Mouse (Mus musculus): ENCODE measurements around the gene Ep400.

Ep400 gene

GRCm38 (mm10) chr5:110659682-110660081 is 110.8 kb downstream of the Ep400 start:
- no peak for DNase-seq

GRCm38 (mm10) chr5:110653686-110654085 is 116.8 kb downstream of the Ep400 start:
- no peak for DNase-seq

DNA sequence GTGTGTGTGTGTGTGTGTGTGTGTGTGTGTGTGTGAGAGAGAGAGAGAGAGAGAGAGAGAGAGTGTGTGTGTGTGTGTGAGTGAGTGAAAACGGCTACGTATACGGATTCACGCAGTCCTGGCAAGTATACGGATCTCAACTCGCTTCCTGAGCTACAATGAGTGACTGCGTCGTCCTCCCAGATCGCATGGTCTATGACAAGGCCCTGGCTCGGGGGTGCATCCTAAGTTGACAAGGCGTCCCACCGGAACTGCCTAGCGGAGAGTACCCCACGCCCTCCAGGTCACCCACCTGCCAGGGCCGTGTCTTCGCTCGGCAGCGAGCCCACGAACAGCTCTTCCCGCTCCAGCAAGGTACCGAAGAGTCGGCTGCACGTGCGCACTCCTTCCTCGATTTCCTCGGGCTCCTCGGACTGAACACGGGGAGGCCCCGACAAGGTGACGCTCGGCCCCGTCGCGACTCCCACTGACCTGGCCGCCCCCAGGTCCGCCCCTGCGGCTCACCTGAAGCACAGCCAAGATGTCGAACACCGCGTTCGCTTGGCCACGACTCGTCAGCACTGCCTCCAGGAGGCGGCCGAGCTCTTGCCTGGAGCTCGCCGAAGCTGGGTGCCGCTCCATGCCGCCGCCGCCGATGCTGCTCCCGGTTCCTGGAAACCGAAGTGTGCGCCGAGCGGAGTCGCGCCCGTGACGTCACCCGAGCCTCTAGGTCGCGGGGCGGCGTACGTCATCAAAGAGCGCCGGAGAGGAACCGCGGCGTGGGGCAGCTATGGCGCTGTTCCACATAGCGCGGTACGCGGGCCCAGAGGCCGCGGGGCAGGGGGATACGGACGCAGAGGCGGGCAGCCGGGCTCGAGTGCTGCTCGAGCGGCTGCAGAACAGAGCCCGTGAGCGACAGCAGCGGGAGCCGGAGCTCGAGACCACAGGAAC is 117.5 kb downstream of the Ep400 start, which contains the start of the genes Noc4l and Ddx51:
TSS of gene Noc4l (minus strand) at position 699 of the 930 bp plus-strand sequence.
TSS of gene Ddx51 (plus strand) at position 733 of the 930 bp plus-strand sequence.
- peak; percentile 95 for DNase-seq

- no peak for DNase-seq
These were observed 124.1 kb downstream of the Ep400 start for GRCm38 (mm10) chr5:110646377-110646776.

- peak; percentile 78 for DNase-seq
These were observed 131.1 kb downstream of the Ep400 start for GRCm38 (mm10) chr5:110639459-110639858.

DNA sequence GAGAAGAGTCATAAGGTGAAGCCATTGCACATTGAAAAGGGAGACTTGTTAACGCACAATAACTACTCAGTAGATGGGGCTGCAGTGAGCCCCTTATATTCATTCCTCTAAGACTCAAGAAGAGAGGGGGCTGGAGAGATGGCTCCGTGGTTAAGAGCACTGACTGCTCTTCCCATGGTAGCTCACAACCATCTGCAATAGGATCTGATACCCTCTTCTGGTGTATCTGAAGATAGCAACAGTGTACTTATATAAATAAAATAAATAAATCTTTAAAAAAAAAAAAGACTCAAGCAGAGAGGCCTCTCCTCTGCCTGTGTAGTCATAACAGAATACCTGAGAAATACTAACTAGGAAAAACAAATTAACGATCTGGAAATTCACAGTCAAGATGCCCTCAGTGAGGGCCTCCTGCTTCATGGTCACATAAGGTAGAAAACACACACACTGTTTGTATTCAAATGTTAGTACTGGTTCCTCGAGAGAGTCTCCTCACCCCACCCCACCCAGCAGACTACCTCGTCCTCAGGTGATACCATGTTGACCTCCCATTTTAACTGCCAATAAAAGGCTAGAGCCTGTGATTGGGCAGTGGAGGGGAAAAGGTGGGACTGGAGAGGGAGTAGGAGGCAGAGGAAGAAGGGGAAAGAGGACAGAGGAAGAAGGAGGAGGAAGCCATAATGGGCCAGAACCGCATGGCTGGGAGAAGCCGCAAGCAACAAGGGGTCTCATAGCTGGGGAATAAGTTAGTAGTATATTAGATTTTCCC is 132.0 kb downstream of the Ep400 start:
- DNase-seq = no peak

DNA sequence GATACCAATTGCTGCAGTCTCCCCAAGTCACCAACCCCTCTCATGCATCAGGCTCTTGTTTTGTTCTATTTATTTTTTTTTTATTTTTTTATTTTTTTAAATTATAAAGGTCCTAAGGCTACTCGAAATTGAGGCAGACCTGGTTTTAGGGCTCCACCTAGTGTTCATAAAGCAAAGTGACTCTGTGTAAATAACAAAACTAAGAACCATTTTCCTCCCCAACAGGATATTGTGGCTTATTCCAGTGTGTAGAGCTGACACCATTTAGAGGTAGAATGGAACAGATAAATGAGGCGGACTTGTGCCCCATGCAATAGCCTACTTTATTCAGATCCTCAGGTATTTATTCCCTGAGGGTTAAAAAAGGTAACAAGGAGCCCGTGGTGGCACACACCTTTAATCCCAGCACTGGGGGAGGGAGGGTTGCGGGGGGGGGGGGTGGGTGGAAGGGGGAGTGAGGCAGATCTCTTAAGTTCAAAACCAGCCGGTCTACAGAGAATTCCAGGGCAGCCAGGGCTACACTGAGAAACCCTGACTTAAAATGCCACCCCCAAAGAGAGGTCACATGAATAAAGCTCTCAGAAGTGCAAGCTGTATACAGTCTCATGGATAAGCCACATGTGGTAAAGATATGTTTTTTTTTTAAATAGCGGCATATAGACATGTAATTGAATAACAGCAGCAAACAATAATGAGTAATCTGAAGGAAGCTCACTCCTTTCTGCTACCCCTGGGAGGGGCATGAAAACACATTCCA is 134.4 kb downstream of the Ep400 start:
- DNase-seq = no peak

DNA sequence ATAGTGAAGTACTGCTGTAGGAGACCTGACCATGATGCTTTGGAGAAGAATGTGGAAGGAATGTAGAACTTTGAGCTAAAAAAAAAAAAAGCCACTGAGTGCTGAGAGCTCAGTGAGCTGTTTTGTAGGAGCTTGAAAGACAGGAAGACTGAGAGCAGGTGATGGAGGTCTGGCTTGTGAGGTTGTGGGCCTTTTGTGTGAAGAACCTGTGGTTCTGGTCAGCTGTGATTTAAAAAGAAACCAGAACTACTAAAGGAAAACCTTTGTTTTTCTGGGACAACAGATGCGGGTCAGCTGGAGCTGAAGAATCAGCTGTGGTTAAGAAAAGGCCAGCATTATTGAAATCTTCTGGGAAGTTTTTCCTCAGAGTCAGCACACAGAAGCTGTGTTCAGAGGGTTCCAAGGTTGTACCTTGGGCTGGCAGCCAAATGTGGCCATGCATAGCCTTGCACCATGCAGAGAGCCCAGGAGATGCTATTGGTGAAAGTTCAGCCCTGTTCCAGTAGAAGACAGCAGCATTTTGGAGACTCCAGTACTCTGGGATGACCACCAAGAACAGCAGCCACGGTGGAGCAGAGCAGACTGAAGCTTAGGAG is 140.9 kb downstream of the Ep400 start:
- DNase-seq = no peak

DNA sequence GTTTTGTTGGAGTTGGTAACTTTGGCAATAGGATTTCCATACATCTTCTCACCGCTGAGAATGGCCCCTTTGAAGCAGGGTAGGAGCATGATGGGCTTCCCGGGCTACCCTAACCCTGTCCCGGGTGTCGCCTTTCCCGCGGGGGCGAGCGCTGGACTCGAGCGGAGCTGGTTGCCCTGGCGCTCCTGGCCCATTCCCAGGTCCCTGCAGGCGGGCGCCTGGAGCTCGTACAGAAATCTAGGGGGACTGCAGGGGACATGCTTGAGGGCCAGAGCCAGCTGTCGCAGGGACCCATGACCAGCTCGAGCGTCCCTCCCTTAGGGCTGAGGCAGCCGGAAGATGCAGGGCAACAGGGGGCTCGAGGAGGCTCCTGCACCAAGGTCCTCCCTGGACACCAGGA is 142.4 kb downstream of the Ep400 start:
- no peak for DNase-seq

DNA sequence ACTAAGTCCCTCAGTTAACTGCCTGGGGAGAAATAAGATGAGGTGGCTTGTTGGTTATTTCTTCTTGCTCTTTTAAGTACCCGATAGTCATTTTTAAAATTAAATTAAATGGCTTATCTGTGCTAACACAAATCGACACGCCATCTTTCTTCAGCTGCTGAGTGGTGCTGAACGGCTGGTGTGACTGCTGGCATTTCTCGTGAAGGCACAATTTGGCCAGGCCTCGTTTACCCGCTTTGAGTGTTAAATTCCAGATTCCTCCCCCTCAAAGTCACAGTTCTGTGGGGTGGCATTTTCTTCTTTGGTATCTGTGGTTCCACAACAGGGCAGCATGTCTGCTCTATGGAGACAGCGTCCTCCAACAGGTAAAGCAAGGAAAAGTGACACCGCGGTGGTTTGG is 143.2 kb downstream of the Ep400 start:
- no peak for DNase-seq

DNA sequence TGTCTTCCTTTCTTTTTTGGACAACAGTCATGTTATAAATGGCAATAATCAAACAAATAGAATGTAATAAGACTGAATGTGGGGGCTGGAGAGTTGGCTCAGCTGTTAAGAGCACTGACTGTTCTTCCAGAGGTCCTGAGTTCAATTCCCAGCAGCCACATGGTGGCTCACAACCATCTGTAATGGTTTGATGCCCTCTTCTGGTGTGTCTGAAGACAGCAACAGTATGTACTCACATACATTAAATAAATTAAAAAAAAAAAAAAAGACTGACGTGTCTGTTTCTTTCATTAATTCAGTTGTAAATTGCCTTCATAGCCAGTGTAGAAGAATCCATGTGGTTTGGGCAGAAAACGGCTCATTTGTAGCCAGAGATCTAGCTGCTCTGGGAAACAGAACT is 146.2 kb downstream of the Ep400 start:
- no peak for DNase-seq

DNA sequence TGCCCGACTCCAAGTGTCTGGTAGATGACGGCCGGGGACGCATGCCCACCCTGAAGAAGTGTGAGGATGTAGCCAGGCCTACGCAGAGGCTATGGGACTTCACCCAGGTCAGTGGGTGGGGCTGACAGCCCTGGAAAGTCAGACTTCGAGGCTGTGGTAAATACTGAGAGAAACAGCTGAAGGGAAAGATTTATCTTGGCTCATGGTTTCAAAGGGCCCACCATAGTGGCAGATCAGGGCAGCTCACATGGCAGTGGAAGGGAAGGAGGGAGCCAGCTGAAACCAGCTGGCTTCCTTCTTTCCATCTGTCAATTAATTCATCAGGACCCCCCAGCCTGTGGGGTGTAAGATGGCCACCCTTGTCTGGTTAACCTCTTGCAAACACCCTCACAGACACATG is 151.3 kb downstream of the Ep400 start:
- DNase-seq = no peak
